Mouse (Mus musculus) kidney, adult 2 months (tissue): ENCODE measurements at regions not wholly inside any gene's neighbourhood (a gene's known extent, or its start where the extent isn't known, plus 50 kb on each side); places are given as distances from the start of the nearest gene placed in this dataset.

Experiments used
- CTCF ChIP-seq: fragments of 200-500 bp; conservative IDR thresholded peaks from 2 replicates; pipeline ENCODE4 v1.5.1; 2011; ENCODE audit warnings: low read depth, mild to moderate bottlenecking, control low read depth, low read length, moderate library complexity, mixed read lengths; ENCODE audit not compliant: insufficient read depth, insufficient read length
- POLR2A ChIP-seq: fragments of 200-500 bp; IDR thresholded peaks from one replicate; pipeline ENCODE4 v1.6.1; 2011; ENCODE audit warnings: low read depth, low read length, control low read depth

- TF ChIP-seq POLR2A = no peak
- no peak for TF ChIP-seq CTCF
Observed at GRCm38 (mm10) chr14:105956796-105957195, 60.2 kb upstream of the Spry2 start.
